ENCODE assay signal across 12 mouse cellular contexts in the genomic region with DNA sequence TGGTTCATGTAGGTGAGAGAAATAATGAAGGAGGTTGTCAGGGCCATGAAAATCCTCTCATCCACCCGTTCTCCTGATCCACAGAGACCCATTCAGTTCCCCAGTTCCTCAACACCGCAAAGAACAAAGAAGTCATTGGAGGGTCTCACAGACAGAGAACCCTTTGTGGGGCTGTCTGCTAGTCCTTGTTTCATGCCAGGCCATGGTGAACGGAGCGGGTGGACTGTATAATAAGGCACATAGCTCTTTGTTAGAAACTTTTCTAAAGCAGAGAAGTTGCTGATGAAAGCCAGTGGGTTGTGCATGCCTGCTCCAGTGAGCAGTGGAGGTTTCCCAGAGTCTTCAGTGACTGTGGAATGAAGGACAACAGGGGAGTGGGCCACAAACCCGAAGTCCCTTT.
A peak's percentile ranks its signal among the peaks of the same experiment; 100 is the strongest.
DNase-seq lines count a peak whose midpoint lies in the region; ATAC-seq lines count a peak whose summit lies in the region.
"Had no signal": no experiment of that assay in that cellular context is flagged by ENCODE, and none has a peak within 500 bp of the region (broad histone marks: within the 10 kb centered on the region; RNA-seq: fewer than 3 reads in every experiment).

No protein-coding gene starts in this region.

- peak; percentile 61; the same call in 1 of the 2 replicates for ATAC-seq in hindbrain, embryonic 15.5 days (ENCODE audit: low FRiP score, low read depth)
- peak; percentile 54; the same call in 1 of the 2 replicates for ATAC-seq in neural tube, embryonic 14.5 days (ENCODE audit: low read depth)
- ATAC-seq: lung, postnatal 0 days had no signal

- H3K4me3 ChIP-seq in hindbrain, embryonic 15.5 days = no peak overlapping the region
- no peak overlapping the region for H3K4me3 ChIP-seq in neural tube, embryonic 14.5 days (ENCODE audit: low read depth, low read length)
- H3K4me3 ChIP-seq: heart, adult 2 months had no signal

- H3K27me3 ChIP-seq in hindbrain, embryonic 15.5 days = no peaks in the 10 kb centered on the region
- no peaks in the 10 kb centered on the region for H3K27me3 ChIP-seq in neural tube, embryonic 14.5 days (ENCODE audit: control insufficient read depth, insufficient read depth, low read length)

- intact Hi-C loops in heart, postnatal 10 days (cut with DNase I) = no loop called here

- no peak overlapping the region for H3K4me2 ChIP-seq in hindbrain, embryonic 15.5 days
- H3K4me2 ChIP-seq in neural tube, embryonic 14.5 days (ENCODE audit: low read depth, low read length) = no peak overlapping the region

- 32% methylated on average over 5 of the region's 5 CpGs for WGBS in hindbrain, embryonic 15.5 days
- 27% methylated on average over 5 of the region's 5 CpGs for WGBS in neural tube, embryonic 14.5 days

- H3K4me1 ChIP-seq in hindbrain, embryonic 15.5 days (replicated peaks) = no peaks in the 10 kb centered on the region
- H3K4me1 ChIP-seq in neural tube, embryonic 14.5 days (ENCODE audit: control insufficient read depth, insufficient read depth, low read length) = no peaks in the 10 kb centered on the region

- no peaks in the 10 kb centered on the region for H3K36me3 ChIP-seq in hindbrain, embryonic 15.5 days
- H3K36me3 ChIP-seq in neural tube, embryonic 14.5 days (ENCODE audit: control insufficient read depth, insufficient read depth, low read length) = no peaks in the 10 kb centered on the region

- no peak overlapping the region for H3K9ac ChIP-seq in hindbrain, embryonic 15.5 days
- no peak overlapping the region for H3K9ac ChIP-seq in neural tube, embryonic 14.5 days (replicated peaks; ENCODE audit: low read depth, low read length)

- DNase-seq in cerebellum, adult 9-10 months = peak; percentile 0
- DNase-seq in cerebellum, postnatal 36 days = no peak
- DNase-seq in right cerebral cortex, postnatal 10 days (ENCODE audit: low spot score in 2 of 2) = peak; percentile 31 to 47
- no peak for DNase-seq in right cerebral cortex, postnatal 25 days
- DNase-seq in yolk sac, embryonic 10.5 days (ENCODE audit: low spot score) = no peak
- DNase-seq in heart, postnatal 10 days = no peak
- DNase-seq: heart, adult 2 months; kidney, postnatal 36 days; right cerebral cortex, adult 18-20 months had no signal

- H3K9me3 ChIP-seq in hindbrain, embryonic 15.5 days = no peaks in the 10 kb centered on the region
- no peaks in the 10 kb centered on the region for H3K9me3 ChIP-seq in neural tube, embryonic 14.5 days (ENCODE audit: control insufficient read depth, low read length)

- H3K27ac ChIP-seq in hindbrain, embryonic 15.5 days (replicated peaks) = no peak overlapping the region
- no peak overlapping the region for H3K27ac ChIP-seq in neural tube, embryonic 14.5 days (ENCODE audit: low read depth, low read length)
- H3K27ac ChIP-seq: heart, adult 2 months had no signal

Comparison
In these comparisons a context has a peak if more than half of its experiments do, and no peak if none do; other contexts are left out.
1. DNase-seq: peak in cerebellum, adult 9-10 months (single experiment) and right cerebral cortex, postnatal 10 days (2 of 2); none in cerebellum, postnatal 36 days (0 of 2), right cerebral cortex, postnatal 25 days (single experiment), yolk sac, embryonic 10.5 days (single experiment) and heart, postnatal 10 days (0 of 2).